Mouse (Mus musculus): Measurements from ENCODE around the gene Rnf145. TPM values are rescaled to one million over a fixed set of nuclear protein-coding genes. Genes with fewer than 3 reads are reported as not detected.

The Rnf145 gene
- polyA plus RNA-seq, 2 experiments, result 45.8 to 49.0 TPM

DNA sequence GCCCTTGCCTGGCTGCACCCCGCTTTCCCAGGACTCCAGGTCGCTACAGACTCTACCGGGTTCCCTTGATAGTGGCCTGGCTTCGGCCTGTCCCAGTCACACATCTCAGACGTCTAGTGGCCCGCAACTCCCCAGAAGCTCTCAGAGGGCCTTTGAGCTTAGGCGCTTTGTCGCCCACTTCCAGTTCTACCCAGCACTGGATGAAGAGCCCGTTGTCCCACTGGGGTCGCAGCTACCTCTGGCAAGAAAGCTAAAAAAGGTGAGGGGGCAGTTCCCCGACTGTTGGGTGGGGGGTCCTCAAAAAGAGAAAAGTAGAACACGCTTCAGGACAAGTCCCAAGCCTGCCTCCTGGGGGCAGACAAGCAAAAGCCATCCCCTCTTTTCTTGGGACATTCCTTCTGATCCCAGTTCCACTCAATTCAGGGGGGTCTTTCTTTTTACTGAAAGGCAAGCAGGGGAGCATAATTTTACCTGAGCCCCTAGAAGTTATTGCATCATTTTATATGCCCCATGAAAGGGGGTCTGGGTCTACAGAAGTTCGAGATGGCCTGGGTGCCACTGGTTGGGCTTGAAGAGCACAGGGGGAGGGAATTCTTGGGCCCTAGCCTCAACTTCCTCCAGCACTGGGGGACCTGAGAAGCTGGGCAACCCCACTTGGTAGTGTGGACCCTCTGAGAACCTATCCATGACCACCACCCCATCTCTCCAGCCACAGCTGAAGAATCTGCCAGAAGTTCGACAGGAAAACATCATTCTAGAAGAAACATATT, 94.8 kb downstream of the Rnf145 start:
- no peak for TF ChIP-seq CTCF (IDR thresholded peaks at IDR 0.05; ENCODE audit: low read depth)
- no peak for TF ChIP-seq EP300 (IDR thresholded peaks at IDR 0.05; ENCODE audit: low read depth)
- DNase-seq (ENCODE audit: low read depth in 3 of 3, low spot score in 3 of 3) (no peak), ATAC-seq (ENCODE audit: insufficient read depth) (no peak)
- peak overlapping the region; percentile 25 for H3K4me2 ChIP-seq (ENCODE audit: low read depth)
- no peak overlapping the region for H3K9ac ChIP-seq (replicated peaks)
- H3K4me3 ChIP-seq (ENCODE audit: insufficient read depth in 1 of 2, low read depth in 2 of 2, low read length in 2 of 2), result no peak overlapping the region
- H3K4me1 ChIP-seq (replicated peaks; ENCODE audit: control insufficient read depth in 2 of 2, insufficient read depth in 2 of 2, low read length in 1 of 2), result no peaks in the 10 kb centered on the region
- H3K36me3 ChIP-seq (replicated peaks; ENCODE audit: control insufficient read depth, insufficient read depth, low read depth), result no peaks in the 10 kb centered on the region
- H3K9me3 ChIP-seq (ENCODE audit: control insufficient read depth, low read length), result no peaks in the 10 kb centered on the region
- peaks cover 76% of the 10 kb centered on the region for H3K27me3 ChIP-seq (ENCODE audit: control insufficient read depth, insufficient read depth, low read length)
- no peak overlapping the region for H3K27ac ChIP-seq
- 4% methylated on average over 14 of the region's 14 CpGs for WGBS (ENCODE audit: insufficient replicate concordance)

Small RNAs within 50 kb of the gene (microRNA-seq; reads per million reads assigned to microRNA genes)
- not detected for gene Gm22121

Other genes with a start within 250 kb of the Rnf145 start
- 0.01 TPM in 1 of 2 replicates, not detected in the other for gene Il12b, start 118.9 kb upstream of the Rnf145 start, polyA plus RNA-seq (2012; rRNA removed)
- not detected in 2 replicates for gene Il12b, start 118.9 kb upstream of the Rnf145 start, polyA plus RNA-seq (2014; fragmentation: Nextera tagmentation; extraction: Ambion mirVana)
- 17.2 and 30.4 TPM in 2 replicates for gene Ublcp1, start 48.5 kb upstream of the Rnf145 start, polyA plus RNA-seq (2012; rRNA removed)
- 46.6 and 49.1 TPM in 2 replicates for gene Ublcp1, start 48.5 kb upstream of the Rnf145 start, polyA plus RNA-seq (2014; fragmentation: Nextera tagmentation; extraction: Ambion mirVana)
- 0.19 and 0.20 TPM in 2 replicates for gene Ebf1, start 98.4 kb downstream of the Rnf145 start, polyA plus RNA-seq (2012; rRNA removed)
- 0.27 and 0.34 TPM in 2 replicates for gene Ebf1, start 98.4 kb downstream of the Rnf145 start, polyA plus RNA-seq (2014; fragmentation: Nextera tagmentation; extraction: Ambion mirVana)

Data from liver, embryonic 14.5 days (tissue).